ENCODE assay signal across 7 mouse cellular contexts in the genomic region with DNA sequence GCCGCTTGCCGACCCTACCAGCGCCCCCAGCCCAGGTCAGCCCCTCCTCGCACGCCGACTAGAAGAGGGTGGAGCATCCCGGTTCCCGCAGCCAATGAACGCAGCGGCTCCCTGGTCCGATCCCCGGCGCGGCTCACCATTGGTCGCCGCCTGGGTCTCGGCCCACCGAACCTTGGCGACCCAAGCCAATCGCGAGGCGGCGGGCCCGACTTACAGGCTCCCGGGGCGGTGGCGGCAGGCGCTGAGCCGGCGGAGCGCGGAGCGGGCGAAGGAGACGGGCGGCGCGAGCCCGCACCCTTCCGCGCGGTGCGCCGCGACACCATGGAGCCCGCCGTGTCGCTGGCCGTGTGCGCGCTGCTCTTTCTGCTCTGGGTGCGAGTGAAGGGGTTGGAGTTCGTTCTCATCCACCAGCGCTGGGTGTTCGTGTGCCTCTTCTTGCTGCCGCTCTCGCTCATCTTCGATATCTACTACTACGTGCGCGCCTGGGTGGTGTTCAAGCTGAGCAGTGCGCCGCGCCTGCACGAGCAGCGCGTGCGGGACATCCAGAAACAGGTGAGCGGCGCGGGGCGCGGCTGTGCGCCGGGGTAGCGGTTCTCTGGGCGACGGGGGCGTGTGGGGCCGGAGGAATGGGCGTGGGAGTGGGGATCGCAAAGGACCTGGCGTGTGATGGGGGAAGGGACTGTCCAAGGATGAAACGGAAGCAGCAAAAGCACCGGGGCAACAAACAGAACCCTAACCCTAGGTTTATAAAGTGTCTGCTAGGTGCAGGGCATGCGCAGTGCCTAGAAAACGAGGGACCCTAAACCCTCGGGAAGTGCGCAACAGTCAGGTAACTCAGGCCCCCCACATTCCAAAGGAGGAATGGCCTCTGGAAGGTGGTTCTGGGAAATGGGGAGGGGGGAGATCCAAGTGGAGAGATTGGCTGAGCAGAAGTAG. TPM values are rescaled to one million over a fixed set of nuclear protein-coding genes. Genes with fewer than 3 reads are reported as not detected.
DNase-seq lines count a peak whose midpoint lies in the region; ATAC-seq lines count a peak whose summit lies in the region.

Dhcr24 (plus strand) TSS at position 193 of the 936 bp plus-strand sequence.

- peak; percentile 97 for ATAC-seq in embryonic facial prominence, embryonic 11.5 days (replicated peaks; ENCODE audit: insufficient number of reproducible peaks, low FRiP score, low TSS enrichment, low read depth)
- ATAC-seq in limb, embryonic 11.5 days (ENCODE audit: insufficient number of reproducible peaks, low FRiP score, low TSS enrichment, low read depth): peak; percentile 95
- peak; percentile 98 for ATAC-seq in midbrain, embryonic 14.5 days (ENCODE audit: low FRiP score, low TSS enrichment)

- peaks cover 7% of the 10 kb centered on the region for H3K4me1 ChIP-seq in embryonic facial prominence, embryonic 11.5 days (ENCODE audit: control insufficient read depth, insufficient read depth, low read length)
- H3K4me1 ChIP-seq in limb, embryonic 11.5 days (ENCODE audit: control insufficient read depth, insufficient read depth, low read length): peaks cover 19% of the 10 kb centered on the region
- peaks cover 32% of the 10 kb centered on the region for H3K4me1 ChIP-seq in midbrain, embryonic 14.5 days (ENCODE audit: control insufficient read depth, insufficient read depth, low read length)

- under 1% methylated on average over 89 of the region's 89 CpGs for WGBS in embryonic facial prominence, embryonic 11.5 days
- under 1% methylated on average over 89 of the region's 89 CpGs for WGBS in limb, embryonic 11.5 days
- under 1% methylated on average over 89 of the region's 89 CpGs for WGBS in midbrain, embryonic 14.5 days

- peaks cover 7% of the 10 kb centered on the region for H3K36me3 ChIP-seq in embryonic facial prominence, embryonic 11.5 days (replicated peaks; ENCODE audit: control insufficient read depth, insufficient read depth, low read depth, low read length)
- H3K36me3 ChIP-seq in limb, embryonic 11.5 days (ENCODE audit: control insufficient read depth, insufficient read depth, low read length): peaks cover 15% of the 10 kb centered on the region
- peaks cover 22% of the 10 kb centered on the region for H3K36me3 ChIP-seq in midbrain, embryonic 14.5 days (ENCODE audit: control insufficient read depth, insufficient read depth, low read length)

- no peaks in the 10 kb centered on the region for H3K9me3 ChIP-seq in embryonic facial prominence, embryonic 11.5 days (replicated peaks; ENCODE audit: control insufficient read depth, low read length)
- no peaks in the 10 kb centered on the region for H3K9me3 ChIP-seq in limb, embryonic 11.5 days (ENCODE audit: control insufficient read depth, low read length)
- H3K9me3 ChIP-seq in midbrain, embryonic 14.5 days (ENCODE audit: control insufficient read depth, low read length): no peaks in the 10 kb centered on the region

- H3K4me2 ChIP-seq in embryonic facial prominence, embryonic 11.5 days (ENCODE audit: low read depth, low read length): peak within 1 kb of the TSS; percentile 90
- peak within 1 kb of the TSS; percentile 82 for H3K4me2 ChIP-seq in limb, embryonic 11.5 days (ENCODE audit: low read depth, severe bottlenecking)
- peak within 1 kb of the TSS; percentile 89 for H3K4me2 ChIP-seq in midbrain, embryonic 14.5 days (ENCODE audit: low read length)

- peak; percentile 96 for DNase-seq in adrenal gland, postnatal 14 days
- DNase-seq in embryonic facial prominence, embryonic 11.5 days (ENCODE audit: low spot score): peak; percentile 98
- DNase-seq in heart, adult 11 months: peak; percentile 99
- peak; percentile 92 for DNase-seq in kidney, adult 18-20 months
- DNase-seq in limb, embryonic 11.5 days (ENCODE audit: low spot score): peak; percentile 94
- peak; percentile 97 for DNase-seq in midbrain, embryonic 14.5 days
- DNase-seq in spleen, adult 18-20 months: peak; percentile 64 to 72

- peak within 1 kb of the TSS; percentile 89 for H3K27ac ChIP-seq in embryonic facial prominence, embryonic 11.5 days (replicated peaks; ENCODE audit: low read depth, low read length)
- H3K27ac ChIP-seq in limb, embryonic 11.5 days (replicated peaks; ENCODE audit: low read depth, low read length): peak within 1 kb of the TSS; percentile 80
- peak within 1 kb of the TSS; percentile 91 for H3K27ac ChIP-seq in midbrain, embryonic 14.5 days (replicated peaks; ENCODE audit: low read depth, low read length)

- peak within 1 kb of the TSS; percentile 86 for H3K9ac ChIP-seq in embryonic facial prominence, embryonic 11.5 days (replicated peaks; ENCODE audit: low read length)
- peak within 1 kb of the TSS; percentile 80 for H3K9ac ChIP-seq in limb, embryonic 11.5 days (ENCODE audit: low read length)
- H3K9ac ChIP-seq in midbrain, embryonic 14.5 days (replicated peaks; ENCODE audit: low read length): peak within 1 kb of the TSS; percentile 78

- H3K4me3 ChIP-seq in embryonic facial prominence, embryonic 11.5 days (ENCODE audit: low read depth, low read length): peak within 1 kb of the TSS; percentile 90
- H3K4me3 ChIP-seq in limb, embryonic 11.5 days (ENCODE audit: low read depth, low read length): peak within 1 kb of the TSS; percentile 98
- H3K4me3 ChIP-seq in midbrain, embryonic 14.5 days (replicated peaks; ENCODE audit: low read depth, low read length): peak within 1 kb of the TSS; percentile 90

- H3K27me3 ChIP-seq in embryonic facial prominence, embryonic 11.5 days (ENCODE audit: control insufficient read depth, insufficient read depth, low read length): no peaks in the 10 kb centered on the region
- no peaks in the 10 kb centered on the region for H3K27me3 ChIP-seq in limb, embryonic 11.5 days (ENCODE audit: control insufficient read depth, insufficient read depth, low read length)
- H3K27me3 ChIP-seq in midbrain, embryonic 14.5 days (ENCODE audit: control insufficient read depth, insufficient read depth, low read length): no peaks in the 10 kb centered on the region

RNA-seq across cellular contexts. Expression of gene Dhcr24, which starts in this region (rescaled TPM):
- total RNA-seq in adrenal gland, postnatal 14 days (2021): 48.8 and 110 TPM in 2 replicates
- polyA plus RNA-seq in embryonic facial prominence, embryonic 11.5 days (2014; fragmentation: Nextera tagmentation; extraction: Ambion mirVana): 21.8 and 22.2 TPM in 2 replicates
- polyA plus RNA-seq in limb, embryonic 11.5 days (2014; fragmentation: Nextera tagmentation; extraction: Ambion mirVana): 23.6 and 25.9 TPM in 2 replicates
- 18.2 and 20.9 TPM in 2 replicates for polyA plus RNA-seq in midbrain, embryonic 14.5 days (2014; fragmentation: Nextera tagmentation; extraction: Ambion mirVana)

Comparison
In these comparisons a context has a peak if more than half of its experiments do, and no peak if none do; other contexts are left out.
1. Peak in every context shown above with its lines: DNase-seq, ATAC-seq, H3K4me3 ChIP-seq and H3K27ac ChIP-seq.